Comparison of ENCODE assay signal across 13 mouse cellular contexts in genomic region chr17:45806831-45807230, GRCm38 (mm10).
DNase-seq lines count a peak whose midpoint lies in the region; ATAC-seq and TF ChIP-seq lines count a peak whose summit lies in the region.
"Had no signal": no experiment of that assay in that cellular context is flagged by ENCODE, and none has a peak within 500 bp of the region (broad histone marks: within the 10 kb centered on the region; RNA-seq: fewer than 3 reads in every experiment).

No protein-coding gene starts in this region.

- ATAC-seq in intestine, embryonic 16.5 days = no peak
- no peak for ATAC-seq in intestine, embryonic 15.5 days
- ATAC-seq in midbrain, embryonic 12.5 days (ENCODE audit: low FRiP score, low read depth) = no peak
- no peak for ATAC-seq in midbrain, embryonic 11.5 days (ENCODE audit: low FRiP score)

- DNase-seq in cerebellum, postnatal 10 days = peak; percentile 45 to 59
- no peak for DNase-seq in cerebellum, postnatal 36 days
- DNase-seq in midbrain, embryonic 11.5 days (ENCODE audit: low spot score, missing footprints) = no peak
- DNase-seq in layer of hippocampus, postnatal 10 days (ENCODE audit: low spot score in 2 of 2) = no peak
- DNase-seq: kidney, adult 2 months; thymus, postnatal 36 days had no signal

- H3K27ac ChIP-seq in intestine, embryonic 16.5 days (ENCODE audit: low read length) = no peak overlapping the region
- no peak overlapping the region for H3K27ac ChIP-seq in intestine, embryonic 15.5 days
- 0 out of 2 replicates have a peak overlapping the region, but pooled peaks have one; percentile 15 for H3K27ac ChIP-seq in midbrain, embryonic 12.5 days (replicated peaks)
- H3K27ac ChIP-seq in midbrain, embryonic 11.5 days (ENCODE audit: low read depth, low read length) = no peak overlapping the region
- H3K27ac ChIP-seq: hindbrain, embryonic 15.5 days; neural tube, embryonic 12.5 days had no signal

- H3K4me1 ChIP-seq in intestine, embryonic 16.5 days (ENCODE audit: control insufficient read depth, insufficient read depth, low read length) = peaks cover 24% of the 10 kb centered on the region
- peaks cover 28% of the 10 kb centered on the region for H3K4me1 ChIP-seq in intestine, embryonic 15.5 days (replicated peaks)
- peaks cover 25% of the 10 kb centered on the region for H3K4me1 ChIP-seq in midbrain, embryonic 12.5 days
- H3K4me1 ChIP-seq in midbrain, embryonic 11.5 days (ENCODE audit: control insufficient read depth, insufficient read depth, low read length) = peaks cover 11% of the 10 kb centered on the region

- H3K9me3 ChIP-seq in intestine, embryonic 16.5 days (ENCODE audit: control insufficient read depth, low read length) = no peaks in the 10 kb centered on the region
- no peaks in the 10 kb centered on the region for H3K9me3 ChIP-seq in intestine, embryonic 15.5 days
- no peaks in the 10 kb centered on the region for H3K9me3 ChIP-seq in midbrain, embryonic 12.5 days
- H3K9me3 ChIP-seq in midbrain, embryonic 11.5 days (ENCODE audit: control insufficient read depth, low read length) = no peaks in the 10 kb centered on the region
- H3K9me3 ChIP-seq: hindbrain, embryonic 15.5 days; limb, embryonic 15.5 days; neural tube, embryonic 12.5 days had no signal

- TF ChIP-seq POLR2A in myocyte (IDR thresholded peaks at IDR 0.05; ENCODE audit: insufficient read length, low read depth) = no peak

- 0 out of 2 replicates have a peak overlapping the region, but pooled peaks have one; percentile 1 for H3K4me2 ChIP-seq in intestine, embryonic 16.5 days (ENCODE audit: low read depth, low read length)
- H3K4me2 ChIP-seq in intestine, embryonic 15.5 days (replicated peaks) = no peak overlapping the region
- no peak overlapping the region for H3K4me2 ChIP-seq in midbrain, embryonic 12.5 days (replicated peaks)
- H3K4me2 ChIP-seq in midbrain, embryonic 11.5 days = no peak overlapping the region
- peak overlapping the region; percentile 31 for H3K4me2 ChIP-seq in myocyte (ENCODE audit: low read depth)
- H3K4me2 ChIP-seq: hindbrain, embryonic 15.5 days; limb, embryonic 15.5 days; neural tube, embryonic 12.5 days had no signal

- no peak overlapping the region for H3ac ChIP-seq in myocyte (ENCODE audit: control insufficient read depth, insufficient read length)

- H3K4me3 ChIP-seq in intestine, embryonic 16.5 days (ENCODE audit: low read length) = no peak overlapping the region
- no peak overlapping the region for H3K4me3 ChIP-seq in intestine, embryonic 15.5 days (replicated peaks)
- H3K4me3 ChIP-seq in midbrain, embryonic 12.5 days = no peak overlapping the region
- H3K4me3 ChIP-seq in midbrain, embryonic 11.5 days (ENCODE audit: low read depth, low read length) = no peak overlapping the region
- H3K4me3 ChIP-seq in myocyte = no peak overlapping the region
- H3K4me3 ChIP-seq: hindbrain, embryonic 15.5 days; limb, embryonic 15.5 days; neural tube, embryonic 12.5 days had no signal

- no peaks in the 10 kb centered on the region for H3K79me2 ChIP-seq in myocyte (ENCODE audit: control insufficient read depth, insufficient read depth)

- H3K27me3 ChIP-seq in intestine, embryonic 16.5 days (replicated peaks; ENCODE audit: control insufficient read depth, insufficient read depth, low read length) = 0 out of 2 replicates have a peak, but pooled peaks cover 3% of the 10 kb centered on the region
- peaks cover 9% of the 10 kb centered on the region; the same call in 1 of the 2 replicates for H3K27me3 ChIP-seq in intestine, embryonic 15.5 days (replicated peaks)
- peaks cover 29% of the 10 kb centered on the region for H3K27me3 ChIP-seq in midbrain, embryonic 12.5 days
- H3K27me3 ChIP-seq in midbrain, embryonic 11.5 days (ENCODE audit: control insufficient read depth, insufficient read depth, low read length) = no peaks in the 10 kb centered on the region
- no peaks in the 10 kb centered on the region for H3K27me3 ChIP-seq in myocyte (ENCODE audit: control insufficient read depth, insufficient read depth, insufficient read length)

- H3K9ac ChIP-seq in intestine, embryonic 16.5 days (ENCODE audit: low read depth, low read length) = peak overlapping the region; percentile 40
- no peak overlapping the region for H3K9ac ChIP-seq in intestine, embryonic 15.5 days
- no peak overlapping the region for H3K9ac ChIP-seq in midbrain, embryonic 12.5 days (replicated peaks)
- no peak overlapping the region for H3K9ac ChIP-seq in midbrain, embryonic 11.5 days (ENCODE audit: low read length)
- H3K9ac ChIP-seq: hindbrain, embryonic 15.5 days; limb, embryonic 15.5 days had no signal

- 68% methylated on average over 4 of the region's 4 CpGs for WGBS in intestine, embryonic 16.5 days
- WGBS in intestine, embryonic 15.5 days = 75% methylated on average over 4 of the region's 4 CpGs
- WGBS in midbrain, embryonic 12.5 days = 72% methylated on average over 4 of the region's 4 CpGs
- WGBS in midbrain, embryonic 11.5 days = 79% methylated on average over 4 of the region's 4 CpGs

- H3K36me3 ChIP-seq in intestine, embryonic 16.5 days (ENCODE audit: control insufficient read depth, insufficient read depth, low read length) = no peaks in the 10 kb centered on the region
- H3K36me3 ChIP-seq in intestine, embryonic 15.5 days = no peaks in the 10 kb centered on the region
- H3K36me3 ChIP-seq in midbrain, embryonic 12.5 days = no peaks in the 10 kb centered on the region
- no peaks in the 10 kb centered on the region for H3K36me3 ChIP-seq in midbrain, embryonic 11.5 days (ENCODE audit: control insufficient read depth, insufficient read depth, low read length)
- H3K36me3 ChIP-seq in myocyte (ENCODE audit: control insufficient read depth, insufficient read depth) = no peaks in the 10 kb centered on the region
- H3K36me3 ChIP-seq: hindbrain, embryonic 15.5 days; limb, embryonic 15.5 days; neural tube, embryonic 12.5 days had no signal

TF ChIP-seq in myocyte, 11 proteins besides CTCF, POLR2A, EP300 and RAD21:
- TF ChIP-seq MYOG (IDR thresholded peaks at IDR 0.05; ENCODE audit: control insufficient read depth in 1 of 3, insufficient read depth in 1 of 3, insufficient read length in 2 of 3, low read depth in 2 of 3) = no peak
- TF ChIP-seq CEBPB (IDR thresholded peaks at IDR 0.05; ENCODE audit: insufficient read depth, poor library complexity, severe bottlenecking) = no peak
- no peak for TF ChIP-seq MAX (IDR thresholded peaks at IDR 0.05; ENCODE audit: low read depth)
- no peak for TF ChIP-seq MYOD1 (IDR thresholded peaks at IDR 0.05; ENCODE audit: control insufficient read depth in 1 of 3, insufficient read length in 2 of 3, low read depth in 2 of 3)
- TF ChIP-seq SRF (IDR thresholded peaks at IDR 0.05; ENCODE audit: control insufficient read depth, insufficient read length, low read depth) = no peak
- TF ChIP-seq TCF3 (IDR thresholded peaks at IDR 0.05; ENCODE audit: insufficient read length, low read depth) = no peak
- no peak for TF ChIP-seq POLR2AphosphoS2 (IDR thresholded peaks at IDR 0.05; ENCODE audit: insufficient read length, low read depth)
- TF ChIP-seq E2F4 (IDR thresholded peaks at IDR 0.05; ENCODE audit: insufficient read depth) = no peak
- no peak for TF ChIP-seq USF1 (IDR thresholded peaks at IDR 0.05; ENCODE audit: low read depth)
- TF ChIP-seq TCF12 (IDR thresholded peaks at IDR 0.05; ENCODE audit: insufficient read depth, poor library complexity, severe bottlenecking) = no peak
- no peak for TF ChIP-seq REST (IDR thresholded peaks at IDR 0.05; ENCODE audit: insufficient read depth, insufficient read length)

Comparison
In these comparisons a context has a peak if more than half of its experiments do, and no peak if none do; other contexts are left out.
1. DNase-seq: peak in cerebellum, postnatal 10 days (2 of 2); none in cerebellum, postnatal 36 days (0 of 2), midbrain, embryonic 11.5 days (single experiment) and layer of hippocampus, postnatal 10 days (0 of 2).
2. H3K4me2 ChIP-seq: peak in intestine, embryonic 16.5 days (single experiment) and myocyte (single experiment); none in intestine, embryonic 15.5 days (single experiment), midbrain, embryonic 12.5 days (single experiment) and midbrain, embryonic 11.5 days (single experiment).